ENCODE assay signal across 8 mouse cellular contexts in genomic region chr12:86492822-86493221, GRCm38 (mm10).
DNase-seq lines count a peak whose midpoint lies in the region; ATAC-seq lines count a peak whose summit lies in the region.
"Had no signal": no experiment of that assay in that cellular context is flagged by ENCODE, and none has a peak within 500 bp of the region (broad histone marks: within the 10 kb centered on the region; RNA-seq: fewer than 3 reads in every experiment).

No protein-coding gene starts in this region.

- no peak overlapping the region for H3K27ac ChIP-seq in kidney, embryonic 15.5 days
- H3K27ac ChIP-seq in kidney, embryonic 14.5 days (ENCODE audit: low read depth, low read length) = no peak overlapping the region
- 0 out of 2 replicates have a peak overlapping the region, but pooled peaks have one; percentile 30 for H3K27ac ChIP-seq in embryonic facial prominence, embryonic 12.5 days
- H3K27ac ChIP-seq in heart, embryonic 14.5 days (replicated peaks in 1 of 2; ENCODE audit: control insufficient read depth in 1 of 2, insufficient read depth in 1 of 2, low read depth in 2 of 2, low read length in 2 of 2) = peak overlapping the region in 1 of 2 experiments; percentile 21; a peak in 2 of 4 replicates
- H3K27ac ChIP-seq in limb, embryonic 15.5 days = peak overlapping the region; percentile 54
- H3K27ac ChIP-seq: midbrain, embryonic 12.5 days had no signal

- no peak overlapping the region for H3K9ac ChIP-seq in kidney, embryonic 15.5 days
- no peak overlapping the region for H3K9ac ChIP-seq in kidney, embryonic 14.5 days (ENCODE audit: low read depth, low read length)
- H3K9ac ChIP-seq in embryonic facial prominence, embryonic 12.5 days = no peak overlapping the region
- H3K9ac ChIP-seq in heart, embryonic 14.5 days (ENCODE audit: low read length) = peak overlapping the region; percentile 48; the same call in 1 of the 2 replicates
- H3K9ac ChIP-seq in limb, embryonic 15.5 days = no peak overlapping the region
- H3K9ac ChIP-seq: midbrain, embryonic 12.5 days had no signal

- WGBS in kidney, embryonic 15.5 days = 26% methylated on average over 9 of the region's 9 CpGs
- 35% methylated on average over 9 of the region's 9 CpGs for WGBS in kidney, embryonic 14.5 days
- WGBS in embryonic facial prominence, embryonic 12.5 days = 14% methylated on average over 8 of the region's 9 CpGs
- 28% methylated on average over 9 of the region's 9 CpGs for WGBS in heart, embryonic 14.5 days
- WGBS in limb, embryonic 15.5 days = 4% methylated on average over 9 of the region's 9 CpGs

- peaks cover 6% of the 10 kb centered on the region; the same call in 1 of the 2 replicates for H3K4me1 ChIP-seq in kidney, embryonic 15.5 days
- no peaks in the 10 kb centered on the region for H3K4me1 ChIP-seq in kidney, embryonic 14.5 days (ENCODE audit: control insufficient read depth, insufficient read depth, low read length)
- H3K4me1 ChIP-seq in embryonic facial prominence, embryonic 12.5 days = peaks cover 15% of the 10 kb centered on the region
- H3K4me1 ChIP-seq in heart, embryonic 14.5 days (ENCODE audit: control insufficient read depth in 2 of 2, insufficient read depth in 2 of 2, low read length in 2 of 2) = peaks cover 14 to 21% of the 10 kb centered on the region in 2 experiments
- peaks cover 20% of the 10 kb centered on the region for H3K4me1 ChIP-seq in limb, embryonic 15.5 days
- H3K4me1 ChIP-seq: midbrain, embryonic 12.5 days had no signal

- H3K4me3 ChIP-seq in kidney, embryonic 15.5 days (replicated peaks) = no peak overlapping the region
- H3K4me3 ChIP-seq in kidney, embryonic 14.5 days (ENCODE audit: low read length) = no peak overlapping the region
- no peak overlapping the region for H3K4me3 ChIP-seq in embryonic facial prominence, embryonic 12.5 days
- H3K4me3 ChIP-seq in heart, embryonic 14.5 days (ENCODE audit: control insufficient read depth in 1 of 2, insufficient read depth in 1 of 2, low read depth in 1 of 2, low read length in 2 of 2) = no peak overlapping the region
- H3K4me3 ChIP-seq in limb, embryonic 15.5 days = no peak overlapping the region
- H3K4me3 ChIP-seq: midbrain, embryonic 12.5 days had no signal

- H3K27me3 ChIP-seq in kidney, embryonic 15.5 days = no peaks in the 10 kb centered on the region
- H3K27me3 ChIP-seq in kidney, embryonic 14.5 days (ENCODE audit: control insufficient read depth, insufficient read depth, low read length) = no peaks in the 10 kb centered on the region
- no peaks in the 10 kb centered on the region for H3K27me3 ChIP-seq in embryonic facial prominence, embryonic 12.5 days
- no peaks in the 10 kb centered on the region for H3K27me3 ChIP-seq in heart, embryonic 14.5 days (ENCODE audit: control insufficient read depth, insufficient read depth, low read length)
- H3K27me3 ChIP-seq in limb, embryonic 15.5 days = no peaks in the 10 kb centered on the region
- H3K27me3 ChIP-seq: midbrain, embryonic 12.5 days had no signal

- H3K36me3 ChIP-seq in kidney, embryonic 15.5 days = no peaks in the 10 kb centered on the region
- no peaks in the 10 kb centered on the region for H3K36me3 ChIP-seq in kidney, embryonic 14.5 days (ENCODE audit: control insufficient read depth, insufficient read depth, low read length)
- no peaks in the 10 kb centered on the region for H3K36me3 ChIP-seq in embryonic facial prominence, embryonic 12.5 days
- H3K36me3 ChIP-seq in heart, embryonic 14.5 days (ENCODE audit: control insufficient read depth, insufficient read depth, low read length) = no peaks in the 10 kb centered on the region
- no peaks in the 10 kb centered on the region for H3K36me3 ChIP-seq in limb, embryonic 15.5 days
- H3K36me3 ChIP-seq: midbrain, embryonic 12.5 days had no signal

- ATAC-seq in kidney, embryonic 15.5 days (replicated peaks; ENCODE audit: low FRiP score) = no peak
- no peak for ATAC-seq in kidney, embryonic 14.5 days (ENCODE audit: low FRiP score, low TSS enrichment)
- peak; percentile 54; the same call in 1 of the 2 replicates for ATAC-seq in embryonic facial prominence, embryonic 12.5 days (ENCODE audit: insufficient number of reproducible peaks, insufficient read depth, low FRiP score, low TSS enrichment)
- no peak for ATAC-seq in heart, embryonic 14.5 days (ENCODE audit: insufficient number of reproducible peaks, insufficient read depth, low FRiP score, low read depth)
- ATAC-seq in limb, embryonic 15.5 days (ENCODE audit: insufficient number of reproducible peaks, low FRiP score, low TSS enrichment, low read depth) = peak; percentile 82

- no peaks in the 10 kb centered on the region for H3K9me3 ChIP-seq in kidney, embryonic 15.5 days (replicated peaks)
- H3K9me3 ChIP-seq in kidney, embryonic 14.5 days (ENCODE audit: control insufficient read depth, low read length) = no peaks in the 10 kb centered on the region
- H3K9me3 ChIP-seq in embryonic facial prominence, embryonic 12.5 days = no peaks in the 10 kb centered on the region
- H3K9me3 ChIP-seq in heart, embryonic 14.5 days (ENCODE audit: control insufficient read depth, low read length) = 0 out of 2 replicates have a peak, but pooled peaks cover 4% of the 10 kb centered on the region
- H3K9me3 ChIP-seq in limb, embryonic 15.5 days = no peaks in the 10 kb centered on the region
- H3K9me3 ChIP-seq: midbrain, embryonic 12.5 days had no signal

- DNase-seq in natural killer cell, adult 2 months (ENCODE audit: low spot score in 2 of 2) = no peak
- DNase-seq in thymus, postnatal 36 days = no peak

- H3K4me2 ChIP-seq in kidney, embryonic 15.5 days = peak overlapping the region; percentile 17; the same call in 1 of the 2 replicates
- no peak overlapping the region for H3K4me2 ChIP-seq in kidney, embryonic 14.5 days (replicated peaks; ENCODE audit: low read depth, low read length)
- H3K4me2 ChIP-seq in embryonic facial prominence, embryonic 12.5 days (replicated peaks) = peak overlapping the region; percentile 27; the same call in 1 of the 2 replicates
- peak overlapping the region; percentile 42 for H3K4me2 ChIP-seq in heart, embryonic 14.5 days (ENCODE audit: low read length)
- H3K4me2 ChIP-seq in limb, embryonic 15.5 days = peak overlapping the region; percentile 34
- H3K4me2 ChIP-seq: midbrain, embryonic 12.5 days had no signal

Comparison
In these comparisons a context has a peak if more than half of its experiments do, and no peak if none do; other contexts are left out.
1. ATAC-seq: peak in embryonic facial prominence, embryonic 12.5 days (single experiment) and limb, embryonic 15.5 days (single experiment); none in kidney, embryonic 15.5 days (single experiment), kidney, embryonic 14.5 days (single experiment) and heart, embryonic 14.5 days (single experiment).
2. H3K27ac ChIP-seq: peak in embryonic facial prominence, embryonic 12.5 days (single experiment) and limb, embryonic 15.5 days (single experiment); none in kidney, embryonic 15.5 days (single experiment) and kidney, embryonic 14.5 days (single experiment).